Mouse (Mus musculus): ENCODE data around the gene Cfap77. TPM values are rescaled to one million over a fixed set of nuclear protein-coding genes. Genes with fewer than 3 reads are reported as not detected.
A peak's percentile ranks its signal among the peaks of the same experiment; 100 is the strongest.
"Not testable (repeated sequence)": the region's sequence is repeated elsewhere in the genome, so short reads cannot be mapped to it uniquely, and the experiment has no call there.

The Cfap77 gene
- polyA plus RNA-seq (2012; ENCODE audit: insufficient read depth, low replicate concordance): 0.25 TPM in 1 of 2 replicates, not detected in the other

DNA sequence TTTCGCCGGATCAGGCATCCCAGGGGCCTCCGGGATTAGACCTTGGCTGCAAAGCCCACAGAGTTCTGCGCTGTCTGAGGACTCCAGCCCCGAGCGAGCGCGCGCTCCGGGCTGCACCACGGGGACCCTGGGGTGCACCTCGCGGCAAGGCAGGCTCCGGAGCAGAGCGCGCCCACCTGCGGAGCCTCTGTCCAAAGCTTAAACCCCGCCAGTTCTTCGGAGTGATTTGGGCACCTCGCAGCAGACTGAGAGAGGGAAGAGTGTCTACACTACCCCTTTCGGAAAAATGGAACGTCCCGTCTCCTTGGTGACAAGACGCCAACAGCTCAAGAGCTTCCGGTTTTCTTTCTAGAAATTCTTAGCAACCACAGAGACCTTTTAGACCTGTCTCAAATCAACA is at the start of gene Cfap77:
Cfap77 (minus strand) TSS at position 76 of the 400 bp plus-strand sequence.
- Histone ChIP-seq H3K27me3 (replicated peaks) (peaks cover 15% of the 10 kb centered on the region), H3K4me1 (peaks cover 31% of the 10 kb centered on the region), H3K4me3 (replicated peaks) (peak within 1 kb of the TSS; percentile 93), H3K36me3 (replicated peaks; ENCODE audit: low read length) (no peaks in the 10 kb centered on the region), H3K9me3 (no peaks in the 10 kb centered on the region)
- TF ChIP-seq FLI1 (IDR thresholded peaks at IDR 0.05; ENCODE audit: low read length): no peak
- TF ChIP-seq GATA1 (IDR thresholded peaks at IDR 0.05; ENCODE audit: borderline replicate concordance, low read length): no peak

DNA sequence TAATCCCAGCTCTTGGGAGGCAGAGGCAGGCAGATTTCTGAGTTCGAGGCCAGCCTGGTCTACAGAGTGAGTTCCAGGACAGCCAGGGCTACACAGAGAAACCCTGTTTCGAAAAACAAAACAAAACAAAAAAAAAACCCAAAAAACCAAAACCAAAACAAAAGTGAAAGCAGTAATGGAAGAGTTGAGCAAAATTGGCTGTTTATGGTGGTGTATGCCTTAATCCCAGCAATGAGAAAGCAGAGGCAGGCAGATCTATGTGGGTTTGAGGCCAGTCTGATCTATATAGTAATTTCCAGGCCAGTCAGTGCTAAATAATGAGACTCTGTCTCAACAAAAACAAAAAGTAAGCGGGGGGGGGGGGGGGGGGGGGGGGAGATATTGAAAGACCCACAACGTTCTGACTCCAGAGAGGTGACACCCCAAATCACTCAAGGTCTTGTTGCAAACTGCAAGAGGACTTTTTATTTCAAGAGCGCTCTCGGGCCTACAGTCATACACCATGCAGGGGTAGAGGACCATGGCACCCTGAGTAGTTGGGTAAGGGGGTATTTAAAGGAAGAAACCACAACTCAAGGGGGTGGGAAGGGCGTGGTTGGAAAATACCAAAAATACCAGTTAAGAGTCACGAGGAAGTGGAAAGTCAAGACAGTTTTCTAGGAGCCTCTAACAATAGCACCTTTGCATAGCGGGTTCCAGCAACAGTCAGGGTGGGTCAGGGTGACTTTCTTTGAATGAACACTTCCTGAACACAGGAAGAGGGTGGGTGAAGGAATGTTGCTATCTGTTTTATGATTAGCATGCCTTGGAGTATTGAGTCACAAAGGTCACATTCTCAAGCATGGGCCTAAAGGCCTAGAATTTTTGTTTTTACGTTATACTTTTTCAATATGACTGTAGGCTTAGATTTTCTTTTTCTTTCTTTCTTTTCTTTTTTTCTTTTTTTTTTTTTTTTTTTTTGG is 47.8 kb upstream of the Cfap77 start:
- not testable (repeated sequence) for H3K36me3 ChIP-seq (replicated peaks; ENCODE audit: low read length); H3K9me3 ChIP-seq; H3K4me3 ChIP-seq (replicated peaks); H3K27me3 ChIP-seq (replicated peaks)
- peaks cover 30% of the 10 kb centered on the region for H3K4me1 ChIP-seq

DNA sequence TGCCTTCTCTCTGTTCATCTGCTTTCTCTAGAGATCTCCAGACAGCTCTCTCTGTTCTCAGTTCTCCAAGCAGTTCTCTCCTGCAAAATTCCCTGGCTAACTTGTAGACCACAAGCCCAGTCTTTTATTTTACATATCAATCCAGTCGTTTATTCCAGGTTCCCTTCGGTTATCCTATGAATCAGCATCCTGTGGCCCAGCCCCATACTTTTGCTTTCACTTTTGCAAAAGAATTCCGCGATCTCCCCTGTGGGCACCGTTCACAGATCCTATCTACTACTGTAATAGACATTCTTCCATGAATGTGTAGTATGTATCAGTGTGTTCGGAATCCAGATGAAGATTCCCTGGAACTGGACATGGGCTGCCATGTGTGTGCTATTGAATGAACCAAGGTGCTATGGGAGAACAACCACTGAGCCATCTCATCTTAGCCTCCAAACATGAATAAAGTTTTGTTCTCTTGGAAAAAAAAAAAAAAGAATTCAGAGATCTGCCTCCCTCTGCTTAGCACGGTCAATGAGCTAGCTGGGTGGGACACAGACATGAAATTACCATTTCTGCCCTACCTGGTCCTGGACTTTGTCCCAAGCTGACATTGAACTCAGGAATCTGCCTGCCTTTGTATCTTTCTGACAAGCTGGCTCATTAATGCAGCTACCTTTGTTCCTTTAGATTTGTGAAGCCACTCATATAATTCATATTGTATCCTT is 46.1 kb upstream of the Cfap77 start:
- Histone ChIP-seq H3K36me3 (replicated peaks; ENCODE audit: low read length) (no peaks in the 10 kb centered on the region), H3K27me3 (replicated peaks) (no peaks in the 10 kb centered on the region), H3K4me1 (peaks cover 30% of the 10 kb centered on the region), H3K4me3 (replicated peaks) (peak overlapping the region; percentile 88), H3K9me3 (no peaks in the 10 kb centered on the region)
- no peak for TF ChIP-seq FLI1 (IDR thresholded peaks at IDR 0.05; ENCODE audit: low read length)

DNA sequence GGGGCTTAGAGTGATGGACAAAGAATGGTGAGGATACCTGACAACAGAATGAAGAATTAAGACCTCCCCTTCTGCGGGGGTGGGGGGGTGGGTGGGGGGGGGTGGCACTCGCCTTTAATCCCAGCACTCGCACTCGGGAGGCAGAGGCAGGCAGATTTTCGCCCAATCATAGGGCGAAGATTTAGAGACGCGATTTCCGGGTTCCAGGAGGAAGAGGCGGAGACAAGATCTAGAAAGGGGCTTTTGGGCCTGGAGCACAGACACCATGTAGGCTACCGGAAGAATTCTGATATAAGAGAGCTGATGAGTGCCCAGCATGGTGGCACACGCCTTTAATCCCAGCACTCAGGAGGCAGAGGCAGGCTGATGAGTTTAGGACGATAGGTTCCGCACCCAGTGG is 44.8 kb upstream of the Cfap77 start:
- Histone ChIP-seq H3K36me3 (replicated peaks; ENCODE audit: low read length) (no peaks in the 10 kb centered on the region), H3K4me1 (peaks cover 25% of the 10 kb centered on the region), H3K9me3 (no peaks in the 10 kb centered on the region), H3K4me3 (replicated peaks) (no peak overlapping the region), H3K27me3 (replicated peaks) (peaks cover 2% of the 10 kb centered on the region)
- no peak for TF ChIP-seq FLI1 (IDR thresholded peaks at IDR 0.05; ENCODE audit: low read length)
- no peak for TF ChIP-seq GATA1 (IDR thresholded peaks at IDR 0.05; ENCODE audit: borderline replicate concordance, low read length)

DNA sequence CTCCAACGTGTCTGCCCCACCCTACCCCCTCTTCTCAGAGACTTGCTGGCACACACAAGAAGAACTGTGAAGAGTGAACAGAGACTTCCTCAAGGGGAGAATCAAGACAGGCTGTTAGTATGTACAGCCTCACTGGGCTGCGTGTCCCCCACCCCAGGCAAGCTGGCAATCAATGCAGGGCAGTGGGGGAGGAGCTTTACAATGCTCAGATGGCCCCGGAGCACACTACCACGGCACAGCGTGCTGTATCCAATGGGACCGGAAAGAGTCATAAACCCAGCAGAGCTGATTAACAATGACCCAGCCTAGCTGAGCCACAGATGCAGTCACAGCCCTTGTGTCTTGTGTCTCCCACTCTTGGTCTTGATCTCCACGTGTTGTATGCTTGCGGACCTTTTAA is 43.9 kb upstream of the Cfap77 start:
- peaks cover 2% of the 10 kb centered on the region for H3K27me3 ChIP-seq (replicated peaks)
- no peak overlapping the region for H3K4me3 ChIP-seq (replicated peaks)
- H3K4me1 ChIP-seq: peaks cover 22% of the 10 kb centered on the region
- no peaks in the 10 kb centered on the region for H3K9me3 ChIP-seq
- TF ChIP-seq GATA1 (IDR thresholded peaks at IDR 0.05; ENCODE audit: borderline replicate concordance, low read length): no peak
- TF ChIP-seq FLI1 (IDR thresholded peaks at IDR 0.05; ENCODE audit: low read length): no peak
- no peaks in the 10 kb centered on the region for H3K36me3 ChIP-seq (replicated peaks; ENCODE audit: low read length)

DNA sequence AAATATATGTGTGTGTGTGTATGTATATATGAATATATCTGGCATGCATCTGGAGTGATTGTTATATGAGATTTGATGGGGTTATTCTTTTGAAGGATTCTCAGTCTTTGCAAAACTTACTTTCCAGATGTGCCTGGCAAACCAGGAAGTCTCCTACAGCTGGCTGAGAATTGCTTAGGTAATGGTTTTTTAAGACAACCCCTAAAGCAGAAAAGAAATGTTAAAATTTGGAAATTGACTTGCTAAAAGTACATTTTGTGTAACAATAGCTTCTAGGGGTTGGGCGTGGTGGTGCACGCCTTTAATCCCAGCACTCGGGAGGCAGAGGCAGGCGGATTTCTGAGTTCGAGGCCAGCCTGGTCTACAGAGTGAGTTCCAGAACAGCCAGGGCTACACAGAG is 43.1 kb upstream of the Cfap77 start:
- H3K4me1 ChIP-seq: peaks cover 21% of the 10 kb centered on the region
- H3K4me3 ChIP-seq (replicated peaks); H3K9me3 ChIP-seq; H3K36me3 ChIP-seq (replicated peaks; ENCODE audit: low read length); H3K27me3 ChIP-seq (replicated peaks): not testable (repeated sequence)

DNA sequence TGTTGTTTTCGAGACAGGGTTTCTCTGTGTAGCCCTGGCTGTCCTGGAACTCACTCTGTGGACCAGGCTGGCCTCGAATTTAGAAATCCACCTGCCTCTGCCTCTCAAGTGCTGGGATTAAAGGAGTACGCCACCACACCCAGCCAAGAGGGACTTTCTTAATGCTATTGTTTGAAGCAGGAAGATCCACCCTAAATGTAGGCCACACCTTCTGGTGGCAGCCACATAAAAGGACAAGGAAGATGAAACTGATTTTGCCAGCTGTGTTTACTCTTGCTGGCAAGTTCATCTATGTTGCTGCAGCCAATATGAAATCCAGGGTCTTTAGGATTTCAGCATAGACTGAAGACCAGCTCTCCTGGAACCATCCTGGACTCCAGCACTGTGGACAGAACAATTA is 42.6 kb upstream of the Cfap77 start:
- H3K27me3 ChIP-seq (replicated peaks): peaks cover 2% of the 10 kb centered on the region
- TF ChIP-seq GATA1 (IDR thresholded peaks at IDR 0.05; ENCODE audit: borderline replicate concordance, low read length): no peak
- TF ChIP-seq FLI1 (IDR thresholded peaks at IDR 0.05; ENCODE audit: low read length): no peak
- H3K4me3 ChIP-seq (replicated peaks): no peak overlapping the region
- no peaks in the 10 kb centered on the region for H3K36me3 ChIP-seq (replicated peaks; ENCODE audit: low read length)
- no peaks in the 10 kb centered on the region for H3K9me3 ChIP-seq
- peaks cover 16% of the 10 kb centered on the region for H3K4me1 ChIP-seq

DNA sequence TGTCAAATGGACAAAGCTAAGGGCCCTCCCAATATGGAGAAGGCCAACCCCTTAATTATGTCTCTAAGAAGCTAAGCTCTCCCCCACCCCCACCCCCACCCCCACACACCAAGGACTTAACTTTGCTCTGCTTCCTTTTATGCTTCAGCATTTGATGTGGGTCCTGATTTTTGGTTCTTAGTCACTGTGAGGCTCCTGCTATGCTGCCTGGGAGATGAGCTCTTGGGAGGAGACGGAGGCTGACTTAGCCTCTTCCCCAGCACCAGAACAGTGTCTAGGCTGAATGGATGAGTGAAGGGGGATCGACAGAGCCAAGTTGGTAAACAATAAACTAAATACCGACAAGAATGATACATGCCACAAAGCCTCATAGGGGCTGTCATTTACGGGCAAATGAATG is 41.9 kb upstream of the Cfap77 start:
- Histone ChIP-seq H3K4me1 (peaks cover 15% of the 10 kb centered on the region), H3K9me3 (no peaks in the 10 kb centered on the region), H3K4me3 (replicated peaks) (no peak overlapping the region), H3K36me3 (replicated peaks; ENCODE audit: low read length) (no peaks in the 10 kb centered on the region), H3K27me3 (replicated peaks) (peaks cover 2% of the 10 kb centered on the region)
- TF ChIP-seq FLI1 (IDR thresholded peaks at IDR 0.05; ENCODE audit: low read length) (no peak), GATA1 (IDR thresholded peaks at IDR 0.05; ENCODE audit: borderline replicate concordance, low read length) (no peak)

DNA sequence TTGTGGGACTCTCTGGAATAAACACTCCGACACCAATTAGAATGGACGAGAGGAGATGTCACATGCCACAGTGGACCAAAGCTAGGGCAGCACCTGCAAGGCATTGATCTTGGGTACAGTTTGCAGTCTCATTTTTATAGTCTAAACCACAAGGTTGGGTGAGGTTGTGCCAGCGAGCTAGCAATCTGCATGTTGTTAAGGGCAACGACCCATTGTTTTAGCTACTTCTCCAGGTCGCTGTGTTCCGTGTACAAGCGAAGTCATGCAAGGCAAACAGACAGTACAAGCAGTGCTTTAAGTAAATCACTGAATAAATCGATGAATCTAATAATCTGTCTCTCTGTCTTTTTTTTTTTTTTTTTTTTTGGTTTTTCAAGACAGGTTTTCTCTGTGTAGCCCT is 40.8 kb upstream of the Cfap77 start:
- peaks cover 2% of the 10 kb centered on the region for H3K27me3 ChIP-seq (replicated peaks)
- peaks cover 8% of the 10 kb centered on the region for H3K4me1 ChIP-seq
- no peaks in the 10 kb centered on the region for H3K36me3 ChIP-seq (replicated peaks; ENCODE audit: low read length)
- no peak overlapping the region for H3K4me3 ChIP-seq (replicated peaks)
- peaks cover 2% of the 10 kb centered on the region; the same call in 1 of the 2 replicates for H3K9me3 ChIP-seq
- TF ChIP-seq GATA1 (IDR thresholded peaks at IDR 0.05; ENCODE audit: borderline replicate concordance, low read length): no peak
- TF ChIP-seq FLI1 (IDR thresholded peaks at IDR 0.05; ENCODE audit: low read length): no peak

DNA sequence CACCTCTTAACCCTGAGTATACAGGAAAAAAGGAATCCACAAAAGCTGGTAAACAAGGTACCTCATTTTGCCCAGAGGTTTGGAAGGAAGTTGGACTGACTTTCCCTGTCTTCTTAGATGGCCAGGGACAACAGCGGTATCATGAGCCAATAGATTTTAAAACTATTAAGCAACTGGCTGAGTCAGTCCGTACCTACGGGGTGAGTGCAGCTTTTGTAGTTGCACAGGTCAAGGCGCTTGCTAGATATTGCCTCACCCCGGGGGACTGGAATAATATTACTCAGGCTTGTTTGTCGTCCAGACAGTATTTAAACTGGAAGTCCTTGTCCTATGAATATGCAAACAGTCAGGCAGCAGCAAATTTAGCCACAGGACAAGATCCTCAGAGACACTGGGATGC is 34.4 kb upstream of the Cfap77 start:
- H3K4me3 ChIP-seq (replicated peaks); H3K4me1 ChIP-seq; H3K9me3 ChIP-seq; H3K27me3 ChIP-seq (replicated peaks): not testable (repeated sequence)
- H3K36me3 ChIP-seq (replicated peaks; ENCODE audit: low read length): peaks cover 35% of the 10 kb centered on the region

Measured in megakaryocyte, embryonic 14.5 days (primary cell).